Comparison of ENCODE assay signal across 8 mouse cellular contexts in genomic region chr6:29164314-29165244, GRCm38 (mm10). TPM values are rescaled to one million over a fixed set of nuclear protein-coding genes. Genes with fewer than 3 reads are reported as not detected.
DNase-seq lines count a peak whose midpoint lies in the region; ATAC-seq lines count a peak whose summit lies in the region.

Gene Rbm28 (minus strand): TSS chr6:29165006.

- no peak within 1 kb of the TSS for H3K27ac ChIP-seq in embryonic facial prominence, embryonic 11.5 days (replicated peaks; ENCODE audit: low read depth, low read length)
- H3K27ac ChIP-seq in limb, embryonic 10.5 days, result peak within 1 kb of the TSS; percentile 77
- H3K27ac ChIP-seq in midbrain, embryonic 13.5 days, result no peak within 1 kb of the TSS

- 8% methylated on average over 42 of the region's 42 CpGs for WGBS in embryonic facial prominence, embryonic 11.5 days
- WGBS in limb, embryonic 10.5 days, result 8% methylated on average over 42 of the region's 42 CpGs
- WGBS in midbrain, embryonic 13.5 days, result 8% methylated on average over 42 of the region's 42 CpGs

- H3K4me2 ChIP-seq in embryonic facial prominence, embryonic 11.5 days (ENCODE audit: low read depth, low read length), result peak within 1 kb of the TSS; percentile 65
- peak within 1 kb of the TSS; percentile 82 for H3K4me2 ChIP-seq in midbrain, embryonic 13.5 days (replicated peaks)

- H3K27me3 ChIP-seq in embryonic facial prominence, embryonic 11.5 days (ENCODE audit: control insufficient read depth, insufficient read depth, low read length), result peaks cover 21% of the 10 kb centered on the region
- H3K27me3 ChIP-seq in limb, embryonic 10.5 days (ENCODE audit: low read depth, poor library complexity, severe bottlenecking), result peaks cover 21% of the 10 kb centered on the region
- H3K27me3 ChIP-seq in midbrain, embryonic 13.5 days, result peaks cover 35% of the 10 kb centered on the region

- H3K4me1 ChIP-seq in embryonic facial prominence, embryonic 11.5 days (ENCODE audit: control insufficient read depth, insufficient read depth, low read length), result no peaks in the 10 kb centered on the region
- H3K4me1 ChIP-seq in limb, embryonic 10.5 days, result peaks cover 14% of the 10 kb centered on the region
- H3K4me1 ChIP-seq in midbrain, embryonic 13.5 days (replicated peaks), result peaks cover 20% of the 10 kb centered on the region

- H3K4me3 ChIP-seq in embryonic facial prominence, embryonic 11.5 days (ENCODE audit: low read depth, low read length), result peak within 1 kb of the TSS; percentile 69
- peak within 1 kb of the TSS; percentile 89 for H3K4me3 ChIP-seq in limb, embryonic 10.5 days
- H3K4me3 ChIP-seq in midbrain, embryonic 13.5 days (replicated peaks), result peak within 1 kb of the TSS; percentile 56

- no peaks in the 10 kb centered on the region for H3K9me3 ChIP-seq in embryonic facial prominence, embryonic 11.5 days (replicated peaks; ENCODE audit: control insufficient read depth, low read length)
- no peaks in the 10 kb centered on the region for H3K9me3 ChIP-seq in limb, embryonic 10.5 days (replicated peaks)
- H3K9me3 ChIP-seq in midbrain, embryonic 13.5 days, result no peaks in the 10 kb centered on the region

- H3K36me3 ChIP-seq in embryonic facial prominence, embryonic 11.5 days (replicated peaks; ENCODE audit: control insufficient read depth, insufficient read depth, low read depth, low read length), result no peaks in the 10 kb centered on the region; the same call in 1 of the 2 replicates
- H3K36me3 ChIP-seq in limb, embryonic 10.5 days, result peaks cover 12% of the 10 kb centered on the region
- H3K36me3 ChIP-seq in midbrain, embryonic 13.5 days, result peaks cover 2% of the 10 kb centered on the region

- peak within 1 kb of the TSS; percentile 67 for H3K9ac ChIP-seq in embryonic facial prominence, embryonic 11.5 days (replicated peaks; ENCODE audit: low read length)
- peak within 1 kb of the TSS; percentile 65 for H3K9ac ChIP-seq in midbrain, embryonic 13.5 days (replicated peaks)

- ATAC-seq in embryonic facial prominence, embryonic 11.5 days (replicated peaks; ENCODE audit: insufficient number of reproducible peaks, low FRiP score, low TSS enrichment, low read depth), result peak; percentile 71
- ATAC-seq in granulocyte monocyte progenitor cell, adult 5-6 weeks (replicated peaks; ENCODE audit: poor library complexity, severe bottlenecking), result peak; percentile 91
- peak; percentile 88 for ATAC-seq in midbrain, embryonic 13.5 days

- DNase-seq in urinary bladder, adult 18-20 months (ENCODE audit: low spot score in 2 of 2), result peak; percentile 71 to 77
- no peak for DNase-seq in urinary bladder, postnatal 10 days (ENCODE audit: low spot score)
- DNase-seq in embryonic facial prominence, embryonic 11.5 days (ENCODE audit: low spot score), result peak; percentile 93
- peak; percentile 83 for DNase-seq in kidney, adult 11 months
- peak; percentile 87 for DNase-seq in limb, embryonic 10.5 days (ENCODE audit: low spot score)
- DNase-seq in spleen, adult 12 weeks (ENCODE audit: low spot score), result peak; percentile 74

RNA-seq across cellular contexts. Expression of gene Rbm28, which starts in this region (rescaled TPM):
- polyA plus RNA-seq in embryonic facial prominence, embryonic 11.5 days (2014; fragmentation: Nextera tagmentation; extraction: Ambion mirVana), result 60.7 and 64.8 TPM in 2 replicates
- total RNA-seq in granulocyte monocyte progenitor cell, adult 5-6 weeks (2014; fragmentation: Nextera tagmentation), result 47.7 and 84.2 TPM in 2 replicates
- 58.5 and 59.9 TPM in 2 replicates for total RNA-seq in granulocyte monocyte progenitor cell, adult 5-6 weeks (2017)
- polyA plus RNA-seq in limb, embryonic 10.5 days (2016; fragmentation: Nextera tagmentation; extraction: Ambion mirVana), result 51.1 and 52.9 TPM in 2 replicates
- polyA plus RNA-seq in midbrain, embryonic 13.5 days (2015; fragmentation: Nextera tagmentation; extraction: Ambion mirVana), result 47.2 and 48.5 TPM in 2 replicates
